Mouse (Mus musculus) erythroblast, adult 5-6 weeks (primary cell): ENCODE results near the gene Pnp2. TPM values are rescaled to one million over a fixed set of nuclear protein-coding genes. Genes with fewer than 3 reads are reported as not detected.
A peak's percentile ranks its signal among the peaks of the same experiment; 100 is the strongest.
"Not testable (repeated sequence)": the region's sequence is repeated elsewhere in the genome, so short reads cannot be mapped to it uniquely, and the experiment has no call there.

Experiments used
- ATAC-seq: replicated peaks from 2 replicates; pipeline ENCODE4 v1.8.0; 2016; ENCODE audit warnings: moderate number of reproducible peaks, mild to moderate bottlenecking, moderate TSS enrichment, inconsistent platforms; ENCODE audit not compliant: poor library complexity, low FRiP score, severe bottlenecking
- total RNA-seq, 2 experiments: library from RNA; stranded (forward) in 1 of 2; stranded (reverse) in 1 of 2; fragments of 150-400 nt in 1 of 2; fragments of 200-764, 138-1000 nt in 1 of 2; gene quantifications; 2 replicates each; pipeline versions ENCODE4 v1.2.3 to v1.2.4; 2015 to 2017; ENCODE audit warnings: low replicate concordance in 2 of 2

Gene Pnp2
- total RNA-seq (2015; ENCODE audit: low replicate concordance) (161 and 174 TPM in 2 replicates), total RNA-seq (2017; ENCODE audit: low replicate concordance) (56.1 and 122 TPM in 2 replicates)

DNA sequence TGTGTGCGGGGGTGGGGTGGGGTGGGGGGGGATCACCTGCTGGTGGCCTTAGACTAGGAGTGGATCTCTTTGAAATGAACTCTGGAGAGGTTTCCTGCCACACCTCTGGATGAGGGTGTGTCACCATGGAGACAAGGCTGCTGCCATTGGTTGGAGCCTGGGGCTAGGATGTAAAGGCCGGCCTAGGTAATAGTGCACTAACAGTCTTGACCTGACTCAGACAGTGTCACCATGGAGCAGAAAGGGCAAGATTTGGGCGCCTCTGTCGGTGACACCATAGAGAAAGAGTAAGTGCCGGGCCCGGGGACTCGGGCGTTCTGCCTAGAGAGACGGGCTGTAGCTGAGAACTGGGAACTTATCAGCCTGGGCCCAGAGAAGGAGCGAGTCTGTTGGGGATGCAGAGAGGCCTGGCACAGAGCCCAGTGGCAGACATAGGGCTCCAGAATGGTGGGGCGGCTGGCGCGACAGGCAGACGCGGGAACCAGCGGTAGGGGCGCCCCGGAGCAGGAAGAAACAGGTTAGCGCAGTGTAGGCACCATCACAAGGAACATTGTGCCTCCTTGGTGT, at the start of gene Pnp2:
Pnp2 (plus strand) TSS at position 51 of the 567 bp plus-strand sequence.
- ATAC-seq, result peak; percentile 76

DNA sequence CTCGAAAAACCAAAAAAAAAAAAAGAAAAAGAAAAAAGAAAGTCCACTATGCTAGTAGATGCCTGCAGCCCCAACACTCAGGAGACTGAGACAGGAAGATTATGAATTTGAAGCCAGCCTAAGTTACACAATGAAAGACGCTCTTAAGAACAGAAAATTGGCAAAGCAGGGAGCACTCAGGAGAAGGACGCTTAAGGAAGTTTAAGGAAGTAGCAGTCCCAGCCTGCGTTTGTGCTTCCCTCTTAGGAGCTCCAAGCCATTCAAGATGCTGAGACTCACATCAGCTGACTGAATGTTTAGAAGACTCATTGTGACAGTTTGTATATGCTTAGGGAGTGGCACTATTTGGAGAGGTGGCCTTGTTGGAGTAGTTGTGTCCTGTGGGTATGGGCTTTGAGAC, 47.7 kb upstream of the Pnp2 start:
- no peak for ATAC-seq

DNA sequence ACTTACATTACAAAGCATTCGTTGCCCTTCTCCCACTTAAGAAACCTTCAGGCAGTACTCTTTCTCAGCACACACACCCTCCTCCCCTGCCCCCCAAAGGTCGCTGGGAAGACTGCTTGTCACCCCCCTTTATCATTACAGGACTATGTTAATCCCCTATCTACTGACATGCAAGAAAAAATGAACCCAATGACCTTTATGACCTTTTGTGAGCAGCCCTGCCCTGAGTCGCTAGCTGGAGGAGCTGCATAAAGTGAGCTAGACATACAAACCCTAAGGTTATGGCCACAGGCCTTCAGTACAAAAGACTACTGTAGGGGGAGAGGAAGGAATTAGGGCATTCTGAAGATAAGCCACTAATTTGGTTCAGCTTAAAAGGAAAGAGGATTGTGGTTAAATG, 44.4 kb upstream of the Pnp2 start:
- ATAC-seq, result no peak

DNA sequence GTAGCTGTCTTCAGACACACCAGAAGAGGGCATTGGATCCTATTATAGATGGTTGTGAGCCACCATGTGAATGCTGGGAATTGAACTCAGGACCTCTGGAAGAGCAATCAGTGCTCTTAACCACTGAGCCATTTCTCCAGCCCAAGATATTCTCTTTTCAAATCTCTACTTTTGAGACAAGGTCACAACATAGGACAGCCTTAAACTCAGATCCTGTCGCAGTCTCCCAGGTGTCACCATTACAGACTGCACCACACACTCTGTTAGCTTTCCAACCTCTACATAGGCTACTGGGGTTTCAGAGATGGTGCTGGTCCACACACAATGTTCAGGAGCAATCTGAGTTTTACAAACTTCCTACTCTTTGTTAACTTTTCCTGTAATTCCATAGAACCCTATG, 32.4 kb upstream of the Pnp2 start:
- not testable (repeated sequence) for ATAC-seq

DNA sequence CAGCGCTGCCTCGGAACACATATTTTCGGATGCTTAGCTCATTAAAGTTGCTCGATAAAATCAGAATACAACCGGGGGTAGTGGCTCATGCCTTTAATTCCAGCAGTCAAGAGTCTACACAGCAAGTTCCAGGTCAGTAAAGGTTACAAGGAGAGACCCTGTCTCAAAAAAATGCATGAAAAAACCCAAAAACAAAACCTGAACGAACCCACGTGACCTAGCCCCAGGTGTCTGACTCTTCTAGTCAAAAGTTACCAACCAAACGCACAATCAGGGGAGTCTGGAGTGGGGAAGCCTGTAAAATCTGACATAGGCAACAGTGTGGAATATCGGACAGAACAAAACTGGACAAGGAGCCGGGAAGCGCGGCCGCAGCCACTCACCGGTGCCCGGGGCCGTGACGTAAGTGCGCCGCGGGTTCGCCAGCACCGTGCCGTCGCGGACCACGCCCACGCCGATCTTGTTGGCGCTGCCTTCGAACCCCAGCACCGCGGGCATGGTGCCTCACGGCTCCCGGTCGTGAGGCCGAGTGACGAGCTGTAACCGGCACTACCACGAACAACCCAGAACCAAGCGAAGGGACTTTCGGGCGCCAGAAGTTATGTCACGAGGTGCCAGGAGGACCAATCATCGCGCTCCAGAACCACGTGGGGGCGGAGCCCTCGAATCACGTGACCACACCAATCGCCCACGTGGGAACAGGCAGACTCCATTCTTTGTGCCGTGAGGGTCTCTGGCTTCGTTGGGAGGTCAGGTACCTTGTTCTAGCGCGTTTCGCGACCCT, 31.3 kb upstream of the Pnp2 start, which contains the start of the genes Osgep and Apex1:
Osgep (minus strand) TSS at position 613 of the 784 bp plus-strand sequence.
Apex1 (plus strand) TSS at position 688 of the 784 bp plus-strand sequence.
- peak; percentile 89 for ATAC-seq

DNA sequence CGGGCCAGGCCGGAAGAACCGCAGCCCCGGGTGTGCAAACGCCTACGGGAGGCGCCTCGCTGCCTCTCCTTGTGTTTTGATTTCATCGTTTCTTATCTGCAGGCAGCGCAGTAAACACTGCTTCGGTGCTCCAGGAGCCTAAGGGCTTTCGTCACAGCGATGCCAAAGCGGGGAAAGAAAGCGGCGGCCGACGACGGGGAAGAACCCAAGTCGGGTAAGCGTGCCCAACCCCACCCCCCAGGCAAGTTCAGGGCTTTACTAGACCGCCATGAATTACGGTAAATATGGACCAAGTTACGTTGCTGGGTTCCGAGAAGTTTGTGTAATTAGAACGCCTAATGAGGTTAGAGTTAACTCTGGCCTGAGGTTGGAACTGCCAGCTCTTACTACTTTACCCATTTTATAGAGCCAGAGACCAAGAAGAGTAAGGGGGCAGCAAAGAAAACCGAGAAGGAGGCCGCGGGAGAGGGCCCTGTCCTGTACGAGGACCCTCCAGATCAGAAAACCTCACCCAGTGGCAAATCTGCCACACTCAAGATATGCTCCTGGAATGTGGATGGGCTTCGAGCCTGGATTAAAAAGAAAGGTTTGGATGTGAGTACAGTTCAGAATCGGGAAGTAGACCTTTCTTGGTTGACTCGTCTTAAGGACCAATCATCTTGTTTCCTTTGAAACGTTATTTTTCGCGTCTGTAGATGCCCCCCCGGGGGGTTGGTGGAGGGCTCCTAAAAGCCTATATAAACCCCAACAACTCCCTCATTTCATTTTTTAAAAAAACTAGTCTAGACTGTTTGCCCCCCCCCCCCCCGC, 30.5 kb upstream of the Pnp2 start:
- peak; percentile 48 for ATAC-seq

DNA sequence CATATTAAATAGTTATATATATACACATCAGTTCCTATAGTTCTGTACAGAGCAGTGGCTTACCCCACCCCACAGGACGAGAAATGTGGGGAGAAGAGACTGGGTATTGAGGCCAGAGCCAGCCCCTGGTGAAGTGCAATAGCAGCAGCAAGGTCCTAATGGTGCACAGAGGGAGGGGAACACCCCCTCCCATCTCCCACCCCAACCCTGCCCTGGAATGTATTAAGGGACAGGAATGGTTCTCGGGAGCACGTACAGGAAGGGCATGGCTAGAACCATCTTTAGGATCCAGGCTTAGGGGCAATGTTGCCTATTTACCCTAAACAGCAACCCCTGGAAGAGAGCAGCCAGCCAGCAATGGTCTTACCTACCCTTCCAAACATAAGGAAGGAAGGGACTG, 28.4 kb upstream of the Pnp2 start:
- ATAC-seq, result no peak

DNA sequence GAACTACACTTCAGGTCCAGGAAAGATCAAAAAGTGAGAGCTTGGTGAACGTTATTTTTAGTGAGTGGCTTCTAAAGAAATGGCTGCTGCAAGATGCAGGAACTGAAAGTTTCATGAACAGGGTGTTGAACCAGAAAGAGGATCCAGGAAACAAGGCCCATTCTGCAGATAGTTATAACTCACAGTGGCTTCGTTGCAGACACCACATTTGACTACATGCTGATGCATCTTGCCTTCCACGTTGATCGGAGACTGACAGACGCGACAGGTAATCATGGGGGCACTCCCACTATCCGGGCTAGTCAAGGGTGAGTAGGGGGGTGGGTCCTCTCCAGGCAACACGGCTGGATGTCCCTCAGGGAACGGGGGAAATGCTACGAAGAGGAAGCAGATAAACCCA, 25.8 kb upstream of the Pnp2 start:
- ATAC-seq, result no peak

DNA sequence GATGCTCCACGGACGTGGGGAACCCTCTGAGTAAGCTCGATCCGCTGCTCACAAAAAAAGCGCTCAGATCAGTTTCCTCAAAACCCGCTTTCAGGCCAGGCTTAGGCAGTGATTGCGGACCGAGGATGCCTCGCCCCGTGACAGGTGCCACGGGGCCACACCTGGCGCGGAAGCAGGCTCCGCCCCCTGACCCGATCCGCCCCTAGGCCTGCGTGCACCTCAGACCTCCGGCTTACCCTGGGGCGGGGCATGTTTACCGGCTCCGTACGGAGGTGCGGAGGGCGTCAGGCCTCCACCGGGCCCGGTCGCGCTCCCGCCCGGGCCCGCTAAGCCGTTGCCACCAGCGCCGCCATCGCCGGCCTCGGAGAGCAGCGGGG, 25.4 kb upstream of the Pnp2 start:
- ATAC-seq, result peak; percentile 69

DNA sequence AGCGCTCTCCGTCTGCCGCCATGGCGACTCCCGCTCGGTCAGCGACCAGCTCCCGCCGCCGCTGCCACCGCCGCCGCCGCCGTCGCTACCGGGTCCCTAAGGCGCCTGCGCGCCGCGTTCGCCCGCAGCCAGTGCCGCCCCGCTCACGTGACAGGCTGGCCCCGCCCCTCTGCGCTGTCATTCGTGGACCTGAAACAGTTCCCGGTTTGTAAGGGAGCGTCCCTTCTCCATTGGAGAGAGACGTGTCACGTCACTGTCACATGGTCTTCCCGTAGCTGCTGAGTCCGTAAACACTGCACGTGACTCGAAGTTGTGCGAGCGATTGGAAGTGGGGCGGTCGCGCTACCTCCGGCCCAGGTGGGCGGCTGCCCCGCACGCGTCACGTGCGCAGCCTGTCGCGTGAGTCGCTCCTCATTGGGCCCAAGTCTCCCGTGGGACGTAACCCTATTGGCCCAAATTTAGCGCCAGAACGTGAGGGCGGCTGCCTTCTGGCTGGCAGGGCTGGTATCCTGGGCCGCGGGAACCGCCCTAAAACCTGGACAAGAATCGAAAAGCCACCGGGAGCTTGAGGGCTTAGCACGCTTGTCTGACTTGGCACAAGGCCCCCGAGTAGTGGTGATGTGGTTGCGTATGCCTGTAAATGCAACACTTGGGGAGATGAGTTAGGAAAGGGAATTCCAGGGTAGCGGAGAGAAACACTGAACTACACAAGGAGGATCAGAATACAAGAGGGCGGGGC, 24.9 kb upstream of the Pnp2 start, which contains the start of the genes Pip4p1 and Pnp:
Pip4p1 (minus strand) TSS at position 103 of the 739 bp plus-strand sequence.
Pnp (plus strand) TSS at position 329 of the 739 bp plus-strand sequence.
- peak; percentile 91 for ATAC-seq

DNA sequence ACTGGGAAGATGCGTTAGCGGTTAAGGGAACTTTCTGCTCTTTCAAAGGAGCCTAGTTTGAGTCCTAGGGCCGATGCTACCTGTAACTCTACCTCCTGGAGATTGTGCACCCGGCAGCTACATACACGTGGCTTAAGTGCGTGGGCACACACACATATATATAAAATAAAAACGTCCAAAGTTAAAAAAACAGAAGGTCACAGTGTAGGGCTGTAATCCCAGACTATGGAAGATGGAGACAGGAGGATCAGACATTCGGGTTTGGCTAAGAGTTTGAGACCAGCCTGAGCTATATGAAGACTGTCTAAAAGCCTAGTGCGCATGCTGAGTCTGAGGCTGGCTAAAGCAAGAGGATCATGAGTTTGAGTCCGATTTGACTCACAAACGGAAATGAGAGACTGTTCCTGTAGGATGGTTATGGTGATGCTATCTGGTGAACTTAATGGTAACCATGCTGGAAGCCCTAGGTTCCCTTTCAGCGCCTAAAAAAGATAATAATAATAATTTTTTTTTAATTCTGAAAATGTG, 24.2 kb upstream of the Pnp2 start:
- ATAC-seq, result peak; percentile 63; the same call in 1 of the 2 replicates

DNA sequence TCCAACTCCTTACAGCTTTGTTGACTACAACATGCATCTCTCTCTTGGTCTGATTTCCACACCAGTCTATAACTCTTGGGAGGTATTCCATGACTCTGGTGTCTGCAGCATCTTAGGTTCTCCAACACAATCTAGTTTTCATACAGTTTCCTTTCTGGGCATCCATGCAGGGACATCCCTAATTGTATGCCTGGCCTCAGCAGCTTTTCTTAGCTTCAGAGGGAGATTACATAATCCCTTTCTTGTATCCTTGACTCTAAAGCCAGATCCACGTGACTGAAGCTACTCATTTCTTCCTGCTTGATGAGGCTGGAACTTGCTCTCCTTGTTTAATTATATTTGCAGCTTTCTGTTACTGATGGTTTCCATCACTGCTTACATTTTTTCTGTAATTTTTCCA, 19.1 kb upstream of the Pnp2 start:
- ATAC-seq, result no peak

DNA sequence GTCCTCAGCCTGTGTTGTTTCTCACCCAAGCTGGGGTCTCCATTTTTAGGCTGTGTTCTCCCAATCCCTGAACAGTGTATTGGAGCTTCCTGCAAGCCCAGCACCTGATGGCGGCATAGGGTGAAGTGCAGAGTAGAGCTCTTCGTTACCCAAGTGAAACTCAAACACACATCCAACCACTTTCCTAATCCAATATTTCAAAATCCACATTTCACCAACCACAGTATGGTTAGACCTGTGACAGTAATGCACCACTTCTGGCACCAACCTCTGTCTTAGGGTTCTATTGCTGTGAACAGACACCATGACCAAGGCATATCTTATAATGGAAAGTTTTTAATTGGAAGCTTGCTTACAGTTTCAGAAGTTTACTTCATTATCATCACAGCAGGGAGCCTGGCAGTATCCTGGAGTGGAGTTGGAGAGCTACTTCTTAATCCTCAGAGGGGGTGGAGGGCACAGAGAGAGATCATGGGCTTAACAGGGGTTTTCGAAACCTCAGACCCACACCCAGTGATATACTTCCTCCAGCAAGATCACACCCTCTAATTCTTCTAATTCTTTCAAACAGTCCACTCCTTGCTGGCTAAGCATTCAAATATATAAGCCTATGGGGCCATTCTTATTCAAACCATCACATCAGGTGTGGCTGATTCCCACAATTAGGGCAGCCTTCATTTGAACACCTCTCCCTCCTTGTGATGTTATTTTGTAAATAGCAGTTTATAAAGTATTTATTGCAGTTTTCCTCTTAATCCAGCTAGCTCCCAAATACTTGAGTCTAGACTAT, 17.5 kb upstream of the Pnp2 start:
- ATAC-seq, result no peak

DNA sequence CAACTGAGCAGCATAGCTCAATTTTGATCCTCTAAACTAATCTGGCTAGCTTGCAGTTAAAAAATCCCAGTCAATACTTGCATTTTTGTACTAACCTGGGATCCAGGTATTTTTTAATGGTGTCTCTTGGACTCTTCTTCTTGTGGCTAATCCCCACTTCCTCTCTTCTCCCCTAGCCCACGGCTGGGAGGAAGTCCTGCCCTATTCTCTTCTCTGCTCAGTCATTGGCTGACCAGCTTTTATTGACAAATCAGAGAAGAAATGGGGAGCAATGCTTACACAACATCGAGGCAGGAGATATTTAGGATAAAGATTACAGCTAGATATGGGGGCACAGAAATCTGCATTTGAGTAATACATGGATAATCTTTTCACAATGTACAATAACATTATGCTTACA, 16.9 kb upstream of the Pnp2 start:
- ATAC-seq, result no peak

DNA sequence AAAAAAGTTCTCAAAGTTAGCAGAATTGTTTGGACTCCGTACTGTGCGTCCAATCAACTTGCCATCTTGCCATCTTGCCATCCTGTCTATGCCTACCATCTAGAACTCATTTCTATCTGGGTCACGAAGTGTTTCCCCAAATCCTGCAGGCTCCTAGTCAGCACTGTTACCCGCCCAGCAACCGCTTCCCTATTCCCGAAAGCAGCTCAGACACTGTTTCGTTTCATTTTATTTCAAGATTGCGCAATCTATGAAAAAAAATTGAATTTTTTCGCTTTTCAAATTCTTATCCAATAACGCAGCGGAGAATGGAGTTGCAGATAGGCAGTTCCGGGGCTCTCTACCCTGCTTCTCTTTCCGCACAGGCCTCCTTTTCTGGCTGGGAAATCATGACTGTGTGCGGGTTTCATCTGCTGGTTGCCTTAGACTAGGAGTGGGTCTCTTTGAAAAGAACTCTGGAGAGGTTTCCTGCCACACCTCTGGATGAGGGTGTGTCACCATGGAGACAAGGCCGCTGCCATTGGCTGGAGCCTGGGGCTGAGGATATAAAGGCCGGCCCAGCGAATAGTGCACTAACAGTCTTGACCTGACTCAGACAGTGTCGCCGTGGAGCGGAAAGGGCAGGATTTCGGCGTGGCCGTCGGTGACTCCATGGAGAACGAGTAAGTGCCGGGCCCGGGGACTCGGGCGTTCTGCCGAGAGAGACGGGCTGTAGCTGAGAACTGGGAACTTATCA, 11.7 kb upstream of the Pnp2 start, which contains the start of gene Gm49342:
Gm49342 (plus strand) TSS at position 586 of the 736 bp plus-strand sequence.
- ATAC-seq, result peak; percentile 88

DNA sequence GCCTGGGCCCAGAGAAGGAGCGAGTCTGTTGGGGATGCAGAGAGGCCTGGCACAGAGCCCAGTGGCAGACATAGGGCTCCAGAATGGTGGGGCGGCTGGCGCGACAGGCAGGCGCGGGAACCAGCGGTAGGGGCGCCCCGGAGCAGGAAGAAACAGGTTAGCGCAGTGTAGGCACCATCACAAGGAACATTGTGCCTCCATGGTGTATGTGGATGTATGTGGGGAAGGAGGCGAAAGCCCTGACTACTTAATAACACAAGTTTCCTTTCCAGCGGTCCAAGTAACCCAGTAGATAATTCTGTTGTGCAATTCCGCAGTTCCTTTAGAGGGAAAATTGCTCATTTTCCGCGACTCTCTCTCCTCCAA, 11.1 kb upstream of the Pnp2 start:
- peak; percentile 78 for ATAC-seq

DNA sequence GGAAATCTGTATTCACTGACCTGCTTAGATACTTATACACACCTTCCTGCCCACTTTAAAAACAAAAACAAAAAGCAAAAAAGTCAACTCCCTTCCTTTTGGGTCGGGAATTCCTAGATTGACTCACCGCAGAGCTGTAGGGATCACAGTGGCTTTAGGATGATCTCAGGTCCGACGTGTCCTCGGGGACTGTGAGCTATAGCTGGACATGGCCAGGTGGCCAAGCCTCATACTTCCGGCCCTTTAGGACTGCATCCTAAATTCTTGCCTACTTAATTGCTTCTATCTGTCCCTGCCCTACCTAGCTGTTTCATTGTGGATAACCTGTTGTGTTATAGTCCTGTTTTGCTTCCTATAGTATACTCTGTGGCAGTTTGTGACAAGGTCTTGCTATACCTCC, 10.7 kb upstream of the Pnp2 start:
- ATAC-seq, result 0 out of 2 replicates have a peak, but pooled peaks have one; percentile 11

DNA sequence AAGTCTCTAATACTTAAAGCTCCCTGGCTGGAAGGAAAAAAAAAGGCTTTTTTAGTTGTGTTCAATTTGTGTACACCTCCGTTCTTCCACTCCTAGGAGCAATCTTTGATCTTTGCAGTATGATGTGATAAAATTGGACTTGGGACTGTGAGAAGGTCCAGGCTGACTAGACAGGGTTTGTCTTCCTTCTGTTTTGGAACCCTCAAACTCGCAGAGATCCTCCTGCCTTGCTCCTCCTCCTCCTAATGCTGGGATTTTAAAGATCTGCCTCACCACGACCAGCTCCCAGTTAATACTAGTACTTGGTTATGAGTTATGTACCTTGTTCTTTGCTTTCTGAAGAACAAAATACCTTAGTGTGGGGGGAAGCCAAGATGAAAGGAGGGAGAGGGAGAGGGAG, 10.3 kb upstream of the Pnp2 start:
- ATAC-seq, result peak; percentile 26
